Mouse (Mus musculus) embryonic facial prominence, embryonic 11.5 days (tissue): Measurements from ENCODE around the gene Mei1. TPM values are rescaled to one million over a fixed set of nuclear protein-coding genes. Genes with fewer than 3 reads are reported as not detected.

Source experiments
- ATAC-seq: fragments of 200-750 bp; cut with Nextera tagmentation; replicated peaks from 2 replicates; pipeline ENCODE4 v1.8.0; 2017; ENCODE audit warnings: low read depth; ENCODE audit not compliant: insufficient number of reproducible peaks, low FRiP score, low TSS enrichment
- DNase-seq: peaks from one replicate; pipeline ENCODE4 v3.0.0-alpha.2; 2015; ENCODE audit warnings: low spot score
- H3K27ac ChIP-seq: fragments of 300-500 bp; sonication (generic); replicated peaks from 2 replicates; pipeline ENCODE4 v1.5.1; 2014; ENCODE audit warnings: mild to moderate bottlenecking, low read depth, low read length, control low read depth
- H3K27me3 ChIP-seq: fragments of 300-500 bp; sonication (generic); 2 replicates; pipeline ENCODE4 v1.6.1; 2014; ENCODE audit warnings: mild to moderate bottlenecking, low read length, moderate library complexity, mixed read lengths; ENCODE audit not compliant: control insufficient read depth, insufficient read depth
- H3K36me3 ChIP-seq: fragments of 300-500 bp; sonication (generic); replicated peaks from 2 replicates; pipeline ENCODE4 v1.6.1; 2014; ENCODE audit warnings: low read depth, mild to moderate bottlenecking, low read length, moderate library complexity, mixed read lengths; ENCODE audit not compliant: control insufficient read depth, insufficient read depth
- H3K4me1 ChIP-seq: fragments of 300-500 bp; sonication (generic); 2 replicates; pipeline ENCODE4 v1.6.1; 2014; ENCODE audit warnings: low read length, mixed read lengths; ENCODE audit not compliant: control insufficient read depth, insufficient read depth
- H3K4me2 ChIP-seq: fragments of 300-500 bp; sonication (generic); 2 replicates; pipeline ENCODE4 v1.6.1; 2014; ENCODE audit warnings: low read depth, mild to moderate bottlenecking, control low read depth, low read length, moderate library complexity
- H3K4me3 ChIP-seq: fragments of 300-500 bp; sonication (generic); 2 replicates; pipeline ENCODE4 v1.5.1; 2014; ENCODE audit warnings: low read depth, low read length, control low read depth
- H3K9ac ChIP-seq: fragments of 300-500 bp; sonication (generic); replicated peaks from 2 replicates; pipeline ENCODE4 v1.6.1; 2014; ENCODE audit warnings: mild to moderate bottlenecking, control low read depth, low read length
- H3K9me3 ChIP-seq: fragments of 300-500 bp; sonication (generic); replicated peaks from 2 replicates; pipeline ENCODE4 v1.6.1; 2016; ENCODE audit warnings: mild to moderate bottlenecking, low read length, inconsistent platforms, mixed read lengths; ENCODE audit not compliant: control insufficient read depth
- WGBS: fragments of 180-500 bp; shearing (Covaris S2); extraction: QIAGEN DNeasy Blood & Tissue Kit; methylation state at CpG from one replicate; pipeline ENCODE4 v1.1.7; 2014; 5-methylcytosine and 5-hydroxymethylcytosine counted together
- polyA plus RNA-seq: library from polyadenylated mRNA; unstranded; fragments of >200 nt; fragmentation: Nextera tagmentation; extraction: Ambion mirVana; gene quantifications from 2 replicates; pipeline ENCODE4 v1.2.1, GENCODE M21; 2014

Gene Mei1
- polyA plus RNA-seq: not detected in 2 replicates

DNA sequence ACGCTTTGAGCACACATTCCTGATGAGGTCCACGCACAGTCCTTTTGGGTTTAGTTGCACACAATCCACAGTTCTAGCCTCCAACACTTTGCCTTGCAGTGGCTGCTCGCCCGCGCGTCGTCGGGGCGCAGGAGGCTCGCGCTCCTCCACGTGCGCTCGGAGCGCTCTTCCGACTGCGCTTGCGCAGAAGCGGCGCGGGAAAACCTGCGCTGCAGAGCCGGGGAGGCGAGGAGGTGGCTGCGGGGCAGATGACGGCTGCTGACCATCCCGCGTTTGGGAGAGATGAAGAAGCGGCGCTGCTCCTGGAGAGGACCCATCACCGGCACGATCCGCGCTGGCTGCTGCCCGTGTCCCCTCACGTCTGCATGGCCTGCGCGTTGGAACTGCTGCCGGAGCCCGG lies at the start of gene Mei1:
Gene Mei1 (plus strand): TSS at position 99 of the 400 bp plus-strand sequence.
- H3K9ac ChIP-seq: no peak within 1 kb of the TSS
- H3K9me3 ChIP-seq: no peaks in the 10 kb centered on the region
- H3K4me2 ChIP-seq: peak within 1 kb of the TSS; percentile 21; the same call in 1 of the 2 replicates
- WGBS: 23% methylated on average over 40 of the region's 40 CpGs
- no peak within 1 kb of the TSS; the same call in 1 of the 2 replicates for H3K4me3 ChIP-seq
- H3K27ac ChIP-seq: no peak within 1 kb of the TSS
- H3K4me1 ChIP-seq: no peaks in the 10 kb centered on the region; the same call in 1 of the 2 replicates
- H3K27me3 ChIP-seq: peaks cover 16% of the 10 kb centered on the region
- peak; percentile 25 for DNase-seq
- ATAC-seq: no peak
- H3K36me3 ChIP-seq: no peaks in the 10 kb centered on the region

DNA sequence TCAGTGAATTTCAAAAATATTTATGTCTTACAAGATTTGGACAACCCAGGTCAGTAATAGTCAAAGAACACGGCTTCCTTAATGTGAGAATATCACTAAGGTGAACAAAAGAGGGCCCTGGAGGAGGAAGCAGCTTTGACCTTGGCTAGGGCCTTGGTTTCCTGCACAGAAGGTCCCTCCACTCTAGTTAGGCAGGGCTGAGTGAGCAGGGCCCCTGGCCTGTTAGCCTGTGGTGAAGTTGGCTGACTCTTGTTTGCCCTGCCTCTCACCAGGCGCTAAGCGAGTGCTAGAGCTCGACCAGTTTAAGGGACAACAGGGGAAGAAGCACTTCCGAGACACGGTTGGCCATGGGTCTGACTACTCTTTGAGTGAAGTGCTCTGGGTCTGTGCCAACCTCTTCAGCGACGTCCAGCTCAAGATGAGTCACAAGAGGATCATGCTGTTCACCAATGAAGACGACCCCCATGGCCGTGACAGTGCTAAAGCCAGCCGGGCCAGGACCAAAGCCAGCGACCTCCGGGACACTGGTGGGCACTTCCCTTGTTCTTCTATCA lies 47.2 kb upstream of the Mei1 start:
- H3K36me3 ChIP-seq: peaks cover 6% of the 10 kb centered on the region
- H3K4me2 ChIP-seq: no peak overlapping the region
- no peaks in the 10 kb centered on the region for H3K9me3 ChIP-seq
- H3K27me3 ChIP-seq: no peaks in the 10 kb centered on the region
- WGBS: 92% methylated on average over 13 of the region's 13 CpGs
- DNase-seq (no peak), ATAC-seq (no peak)
- H3K9ac ChIP-seq: no peak overlapping the region
- H3K4me1 ChIP-seq: no peaks in the 10 kb centered on the region
- H3K27ac ChIP-seq: no peak overlapping the region
- H3K4me3 ChIP-seq: no peak overlapping the region

GRCm38 (mm10) chr15:82023965-82024635 lies 45.7 kb upstream of the Mei1 start:
- Histone ChIP-seq H3K4me1 (no peaks in the 10 kb centered on the region), H3K9ac (no peak overlapping the region), H3K9me3 (no peaks in the 10 kb centered on the region), H3K27me3 (no peaks in the 10 kb centered on the region), H3K4me2 (no peak overlapping the region), H3K36me3 (peaks cover 6% of the 10 kb centered on the region), H3K4me3 (no peak overlapping the region), H3K27ac (no peak overlapping the region)
- DNase-seq (no peak), ATAC-seq (no peak)
- 89% methylated on average over 6 of the region's 6 CpGs for WGBS

DNA sequence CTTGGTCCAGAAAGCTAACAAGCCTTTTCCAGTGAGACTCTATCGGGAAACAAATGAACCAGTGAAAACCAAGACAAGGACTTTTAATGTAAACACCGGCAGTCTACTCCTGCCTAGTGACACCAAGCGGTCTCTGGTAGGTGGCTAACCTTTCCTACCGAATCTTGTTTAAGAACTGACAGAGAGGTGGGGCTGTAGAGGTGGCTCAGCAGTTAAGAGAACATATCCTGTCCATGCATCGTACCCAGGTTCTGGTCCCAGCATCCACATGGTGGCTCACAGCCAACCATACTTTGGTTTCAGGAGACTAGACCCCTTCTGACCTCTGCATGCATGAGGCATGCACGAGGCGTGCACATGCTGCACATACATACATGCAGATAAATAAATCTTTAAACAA lies 42.5 kb upstream of the Mei1 start:
- H3K4me3 ChIP-seq: no peak overlapping the region
- no peaks in the 10 kb centered on the region for H3K9me3 ChIP-seq
- no peaks in the 10 kb centered on the region for H3K27me3 ChIP-seq
- no peak overlapping the region for H3K9ac ChIP-seq
- no peak overlapping the region for H3K27ac ChIP-seq
- DNase-seq (no peak), ATAC-seq (no peak)
- H3K36me3 ChIP-seq: peaks cover 6% of the 10 kb centered on the region
- H3K4me1 ChIP-seq: no peaks in the 10 kb centered on the region
- H3K4me2 ChIP-seq: no peak overlapping the region
- 94% methylated on average over 7 of the region's 7 CpGs for WGBS

DNA sequence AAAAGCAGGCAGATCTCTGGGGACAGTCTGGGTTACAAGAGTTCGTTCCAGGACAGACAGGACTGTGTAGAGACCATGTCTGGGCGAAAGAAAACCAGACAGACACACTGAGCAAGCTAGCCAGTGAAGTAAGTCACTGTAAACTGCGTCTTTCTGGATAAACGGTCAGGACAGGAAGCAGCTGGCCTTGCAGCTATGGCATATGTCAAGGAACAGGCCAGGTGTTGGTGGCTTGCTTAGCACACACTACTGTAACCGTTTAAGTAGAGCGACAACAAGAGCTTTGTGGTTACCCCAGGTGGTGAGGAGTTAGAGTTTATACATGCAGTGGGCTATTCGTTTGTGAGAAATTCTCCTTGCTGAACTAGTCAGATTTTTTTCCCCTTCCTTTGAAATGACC lies 42.1 kb upstream of the Mei1 start:
- H3K27me3 ChIP-seq: no peaks in the 10 kb centered on the region
- no peak overlapping the region for H3K27ac ChIP-seq
- no peak for DNase-seq
- H3K9me3 ChIP-seq: no peaks in the 10 kb centered on the region
- WGBS: 90% methylated on average over 7 of the region's 7 CpGs
- ATAC-seq: no peak
- H3K4me3 ChIP-seq: no peak overlapping the region
- no peak overlapping the region for H3K9ac ChIP-seq
- no peaks in the 10 kb centered on the region for H3K4me1 ChIP-seq
- no peak overlapping the region for H3K4me2 ChIP-seq
- H3K36me3 ChIP-seq: peaks cover 6% of the 10 kb centered on the region

GRCm38 (mm10) chr15:82032386-82032785 lies 37.4 kb upstream of the Mei1 start:
- DNase-seq: no peak
- H3K36me3 ChIP-seq: peaks cover 3% of the 10 kb centered on the region
- 85% methylated on average over 7 of the region's 7 CpGs for WGBS
- H3K9me3 ChIP-seq: no peaks in the 10 kb centered on the region
- no peak overlapping the region for H3K4me2 ChIP-seq
- no peak for ATAC-seq
- H3K27ac ChIP-seq: no peak overlapping the region
- H3K9ac ChIP-seq: no peak overlapping the region
- H3K4me3 ChIP-seq: no peak overlapping the region
- no peaks in the 10 kb centered on the region for H3K27me3 ChIP-seq
- no peaks in the 10 kb centered on the region for H3K4me1 ChIP-seq

GRCm38 (mm10) chr15:82033762-82034161 lies 36.0 kb upstream of the Mei1 start, which contains the start of gene Desi1:
TSS of gene Desi1 (minus strand) at chr15:82033862.
- Histone ChIP-seq H3K4me1 (no peaks in the 10 kb centered on the region), H3K36me3 (peaks cover 6% of the 10 kb centered on the region; the same call in 1 of the 2 replicates), H3K27ac (no peak within 1 kb of the TSS), H3K4me3 (no peak within 1 kb of the TSS), H3K27me3 (no peaks in the 10 kb centered on the region), H3K9me3 (no peaks in the 10 kb centered on the region), H3K9ac (no peak within 1 kb of the TSS), H3K4me2 (no peak within 1 kb of the TSS)
- no peak for DNase-seq
- 95% methylated on average over 4 of the region's 4 CpGs for WGBS
- ATAC-seq: no peak

DNA sequence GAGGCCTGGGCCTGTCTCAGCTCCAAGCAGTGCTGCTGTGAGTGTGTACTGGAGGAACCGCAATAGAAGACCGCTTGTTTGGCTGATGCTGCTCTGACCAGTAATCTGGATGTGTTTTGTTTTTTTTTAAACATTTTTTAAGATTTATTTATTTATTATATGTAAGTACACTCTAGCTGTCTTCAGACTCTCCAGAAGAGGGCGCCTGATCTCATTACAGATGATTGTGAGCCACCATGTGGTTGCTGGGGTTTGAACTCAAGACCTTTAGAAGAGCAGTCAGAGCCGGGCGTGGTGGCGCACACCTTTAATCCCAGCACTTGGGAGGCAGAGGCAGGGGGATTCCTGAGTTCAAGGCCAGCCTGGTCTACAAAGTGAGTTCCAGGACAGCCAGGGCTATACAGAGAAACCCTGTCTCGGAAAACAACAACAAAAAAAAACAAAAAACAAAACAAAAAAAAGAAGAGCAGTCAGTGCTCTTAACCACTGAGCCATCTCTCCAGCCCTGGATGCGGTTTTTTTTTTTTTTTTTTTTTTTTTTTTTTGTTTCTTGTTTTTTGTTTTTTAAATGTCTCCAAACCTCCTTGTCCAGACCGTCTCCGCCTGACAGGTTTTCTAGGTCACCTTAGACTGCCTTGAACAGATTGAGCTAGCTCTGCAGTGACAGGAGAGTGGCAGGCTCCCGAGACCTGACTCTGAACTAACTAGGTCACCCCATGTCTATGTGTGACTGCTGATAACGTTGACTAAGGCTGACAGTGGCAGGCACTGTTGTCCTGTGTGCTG lies 33.7 kb upstream of the Mei1 start:
- no peak overlapping the region for H3K4me3 ChIP-seq
- no peaks in the 10 kb centered on the region for H3K9me3 ChIP-seq
- H3K4me1 ChIP-seq: no peaks in the 10 kb centered on the region
- peak; percentile 57 for DNase-seq
- 83% methylated on average over 12 of the region's 12 CpGs for WGBS
- H3K36me3 ChIP-seq: peaks cover 12% of the 10 kb centered on the region
- no peaks in the 10 kb centered on the region for H3K27me3 ChIP-seq
- no peak for ATAC-seq
- H3K9ac ChIP-seq: no peak overlapping the region
- H3K4me2 ChIP-seq: no peak overlapping the region
- no peak overlapping the region for H3K27ac ChIP-seq
